Comparison of ENCODE assay signal across 11 mouse cellular contexts in genomic region chr10:75337231-75337630, GRCm38 (mm10).
"Had no signal": no experiment of that assay in that cellular context is flagged by ENCODE, and none has a peak within 500 bp of the region (broad histone marks: within the 10 kb centered on the region; RNA-seq: fewer than 3 reads in every experiment).

No protein-coding gene starts in this region.

- H3K27me3 ChIP-seq: liver, embryonic 13.5 days had no signal

- H3K4me3 ChIP-seq: liver, embryonic 13.5 days had no signal

- ATAC-seq: intestine, postnatal 0 days had no signal

- H3K36me3 ChIP-seq: liver, embryonic 13.5 days had no signal

- H3K4me1 ChIP-seq: liver, embryonic 13.5 days had no signal

- H3K4me2 ChIP-seq: liver, embryonic 13.5 days; midbrain, embryonic 11.5 days had no signal

- DNase-seq: liver, embryonic 13.5 days; lung, adult 2 months; lung, postnatal 14 days; lung, postnatal 4 days; midbrain, embryonic 14.5 days; thymus, adult 2 months; thymus, postnatal 14 days; thymus, postnatal 4 days had no signal

- H3K27ac ChIP-seq: liver, embryonic 13.5 days; stomach, postnatal 0 days had no signal

- H3K9ac ChIP-seq: liver, embryonic 13.5 days had no signal

- H3K9me3 ChIP-seq: liver, embryonic 13.5 days had no signal
